Mouse (Mus musculus) v-Abl transformed pro-B cells (cell line): ENCODE measurements around the gene Prh1.
"Not testable (repeated sequence)": the region's sequence is repeated elsewhere in the genome, so short reads cannot be mapped to it uniquely, and the experiment has no call there.

Source experiments
- in situ Hi-C, 2 experiments: fragments of 400-800 bp; cut with MboI; formaldehyde crosslinking; loops; one replicate each; pipeline ENCODE4 v1.15.1; 2025; ENCODE audit not compliant: unreplicated experiment in 2 of 2

Prh1 gene

GRCm38 (mm10) chr6:132569509-132569908, at the start of gene Prh1:
TSS of gene Prh1 (plus strand) at chr6:132569809.
- in situ Hi-C loops, result not testable (repeated sequence)

- in situ Hi-C loops, result not testable (repeated sequence)
Observed at GRCm38 (mm10) chr6:132595613-132596012, 26.0 kb downstream of the Prh1 start, which contains the start of gene Prp2. TSS of gene Prp2 (plus strand) at chr6:132595913.
